Mouse (Mus musculus): ENCODE data around the gene Nsun7. TPM values are rescaled to one million over a fixed set of nuclear protein-coding genes. Genes with fewer than 3 reads are reported as not detected.

The Nsun7 gene
- polyA plus RNA-seq, 1 experiment, result 4.2 TPM

- Histone ChIP-seq H3K4me3 (replicated peaks; ENCODE audit: insufficient read depth, low read depth, low read length) (no peak overlapping the region), H3K4me1 (ENCODE audit: control insufficient read depth, insufficient read depth, low read length) (no peaks in the 10 kb centered on the region), H3K27me3 (ENCODE audit: control insufficient read depth, insufficient read depth, low read length) (no peaks in the 10 kb centered on the region; the same call in 1 of the 2 replicates), H3K27ac (ENCODE audit: insufficient read depth, low read length) (no peak overlapping the region)
- WGBS, result 92% methylated on average over 11 of the region's 11 CpGs
- no peak for TF ChIP-seq POLR2A (IDR thresholded peaks at IDR 0.05; ENCODE audit: borderline replicate concordance, insufficient read depth, low read length)
- no peak for TF ChIP-seq CTCF (IDR thresholded peaks at IDR 0.05; ENCODE audit: borderline replicate concordance, insufficient read depth, low read depth, low read length)
- no peak for DNase-seq
Measured at GRCm38 (mm10) chr5:66294106-66294625, 34.5 kb downstream of the Nsun7 start.

- no peaks in the 10 kb centered on the region; the same call in 1 of the 2 replicates for H3K27me3 ChIP-seq (ENCODE audit: control insufficient read depth, insufficient read depth, low read length)
- H3K4me3 ChIP-seq (replicated peaks; ENCODE audit: insufficient read depth, low read depth, low read length), result no peak overlapping the region
- no peak overlapping the region for H3K27ac ChIP-seq (ENCODE audit: insufficient read depth, low read length)
- TF ChIP-seq CTCF (IDR thresholded peaks at IDR 0.05; ENCODE audit: borderline replicate concordance, insufficient read depth, low read depth, low read length) (no peak), POLR2A (IDR thresholded peaks at IDR 0.05; ENCODE audit: borderline replicate concordance, insufficient read depth, low read length) (no peak)
- DNase-seq, result no peak
- H3K4me1 ChIP-seq (ENCODE audit: control insufficient read depth, insufficient read depth, low read length), result no peaks in the 10 kb centered on the region
- WGBS, result 94% methylated on average over 4 of the region's 4 CpGs
Measured at GRCm38 (mm10) chr5:66294952-66295351, 35.3 kb downstream of the Nsun7 start.

GRCm38 (mm10) chr5:66296116-66296515, 36.4 kb downstream of the Nsun7 start:
- TF ChIP-seq CTCF (IDR thresholded peaks at IDR 0.05; ENCODE audit: borderline replicate concordance, insufficient read depth, low read depth, low read length) (no peak), POLR2A (IDR thresholded peaks at IDR 0.05; ENCODE audit: borderline replicate concordance, insufficient read depth, low read length) (no peak)
- WGBS, result 57% methylated on average over 5 of the region's 5 CpGs
- DNase-seq, result no peak
- Histone ChIP-seq H3K27ac (ENCODE audit: insufficient read depth, low read length) (no peak overlapping the region), H3K4me1 (ENCODE audit: control insufficient read depth, insufficient read depth, low read length) (no peaks in the 10 kb centered on the region), H3K4me3 (replicated peaks; ENCODE audit: insufficient read depth, low read depth, low read length) (no peak overlapping the region), H3K27me3 (ENCODE audit: control insufficient read depth, insufficient read depth, low read length) (no peaks in the 10 kb centered on the region; the same call in 1 of the 2 replicates)

GRCm38 (mm10) chr5:66298856-66299255, 39.2 kb downstream of the Nsun7 start:
- Histone ChIP-seq H3K27ac (ENCODE audit: insufficient read depth, low read length) (no peak overlapping the region), H3K27me3 (ENCODE audit: control insufficient read depth, insufficient read depth, low read length) (no peaks in the 10 kb centered on the region), H3K4me3 (replicated peaks; ENCODE audit: insufficient read depth, low read depth, low read length) (no peak overlapping the region), H3K4me1 (ENCODE audit: control insufficient read depth, insufficient read depth, low read length) (no peaks in the 10 kb centered on the region)
- TF ChIP-seq POLR2A (IDR thresholded peaks at IDR 0.05; ENCODE audit: borderline replicate concordance, insufficient read depth, low read length), result no peak
- TF ChIP-seq CTCF (IDR thresholded peaks at IDR 0.05; ENCODE audit: borderline replicate concordance, insufficient read depth, low read depth, low read length), result no peak
- 51% methylated on average over 6 of the region's 6 CpGs for WGBS
- DNase-seq, result no peak

GRCm38 (mm10) chr5:66300576-66300975, 40.9 kb downstream of the Nsun7 start:
- Histone ChIP-seq H3K27ac (ENCODE audit: insufficient read depth, low read length) (no peak overlapping the region), H3K4me3 (replicated peaks; ENCODE audit: insufficient read depth, low read depth, low read length) (no peak overlapping the region), H3K4me1 (ENCODE audit: control insufficient read depth, insufficient read depth, low read length) (no peaks in the 10 kb centered on the region), H3K27me3 (ENCODE audit: control insufficient read depth, insufficient read depth, low read length) (no peaks in the 10 kb centered on the region)
- DNase-seq, result no peak
- TF ChIP-seq POLR2A (IDR thresholded peaks at IDR 0.05; ENCODE audit: borderline replicate concordance, insufficient read depth, low read length), result no peak
- TF ChIP-seq CTCF (IDR thresholded peaks at IDR 0.05; ENCODE audit: borderline replicate concordance, insufficient read depth, low read depth, low read length), result no peak
- WGBS, result 90% methylated on average over 13 of the region's 13 CpGs

- no peak for DNase-seq
- no peak overlapping the region for H3K27ac ChIP-seq (ENCODE audit: insufficient read depth, low read length)
Measured at GRCm38 (mm10) chr5:66302085-66302815, 42.6 kb downstream of the Nsun7 start.

GRCm38 (mm10) chr5:66302873-66303272, 43.2 kb downstream of the Nsun7 start:
- H3K27ac ChIP-seq (ENCODE audit: insufficient read depth, low read length), result no peak overlapping the region

More at GRCm38 (mm10) chr5:66302085-66302815, 42.6 kb downstream of the Nsun7 start:
- WGBS, result 95% methylated on average over 21 of the region's 21 CpGs
- TF ChIP-seq POLR2A (IDR thresholded peaks at IDR 0.05; ENCODE audit: borderline replicate concordance, insufficient read depth, low read length) (no peak), CTCF (IDR thresholded peaks at IDR 0.05; ENCODE audit: borderline replicate concordance, insufficient read depth, low read depth, low read length) (no peak)
- Histone ChIP-seq H3K4me3 (replicated peaks; ENCODE audit: insufficient read depth, low read depth, low read length) (no peak overlapping the region), H3K4me1 (ENCODE audit: control insufficient read depth, insufficient read depth, low read length) (no peaks in the 10 kb centered on the region), H3K27me3 (ENCODE audit: control insufficient read depth, insufficient read depth, low read length) (no peaks in the 10 kb centered on the region)

More at GRCm38 (mm10) chr5:66302873-66303272, 43.2 kb downstream of the Nsun7 start:
- Histone ChIP-seq H3K4me1 (ENCODE audit: control insufficient read depth, insufficient read depth, low read length) (no peaks in the 10 kb centered on the region), H3K4me3 (replicated peaks; ENCODE audit: insufficient read depth, low read depth, low read length) (no peak overlapping the region), H3K27me3 (ENCODE audit: control insufficient read depth, insufficient read depth, low read length) (no peaks in the 10 kb centered on the region)
- DNase-seq, result no peak
- 84% methylated on average over 2 of the region's 2 CpGs for WGBS
- no peak for TF ChIP-seq CTCF (IDR thresholded peaks at IDR 0.05; ENCODE audit: borderline replicate concordance, insufficient read depth, low read depth, low read length)
- no peak for TF ChIP-seq POLR2A (IDR thresholded peaks at IDR 0.05; ENCODE audit: borderline replicate concordance, insufficient read depth, low read length)

All from cerebellum, adult 2 months (tissue).